Mouse (Mus musculus): ENCODE results near the gene Kcnmb2.

Gene Kcnmb2

GRCm38 (mm10) chr3:32020981-32021380 is 118.7 kb downstream of the Kcnmb2 start:
- DNase-seq, result no peak

- DNase-seq, result no peak
These were observed 127.2 kb downstream of the Kcnmb2 start for GRCm38 (mm10) chr3:32029375-32030050.

GRCm38 (mm10) chr3:32032381-32032780 is 130.1 kb downstream of the Kcnmb2 start:
- DNase-seq, result no peak

- DNase-seq, result no peak
These were observed 141.5 kb downstream of the Kcnmb2 start for GRCm38 (mm10) chr3:32043814-32044213.

GRCm38 (mm10) chr3:32048777-32049176 is 146.5 kb downstream of the Kcnmb2 start:
- no peak for DNase-seq

GRCm38 (mm10) chr3:32052596-32052995 is 150.3 kb downstream of the Kcnmb2 start:
- no peak for DNase-seq

GRCm38 (mm10) chr3:32053610-32054241 is 151.4 kb downstream of the Kcnmb2 start:
- no peak for DNase-seq

- DNase-seq, result no peak
These were observed 157.8 kb downstream of the Kcnmb2 start for GRCm38 (mm10) chr3:32059888-32060656.

GRCm38 (mm10) chr3:32062685-32063084 is 160.4 kb downstream of the Kcnmb2 start:
- DNase-seq, result no peak

- DNase-seq, result no peak
These were observed 161.0 kb downstream of the Kcnmb2 start for GRCm38 (mm10) chr3:32063312-32063711.

- DNase-seq, result no peak
These were observed 165.0 kb downstream of the Kcnmb2 start for GRCm38 (mm10) chr3:32067004-32067935.

- no peak for DNase-seq
These were observed 171.6 kb downstream of the Kcnmb2 start for GRCm38 (mm10) chr3:32073881-32074280.

- no peak for DNase-seq
These were observed 186.5 kb downstream of the Kcnmb2 start for GRCm38 (mm10) chr3:32088762-32089161.

GRCm38 (mm10) chr3:32101391-32101790 is 199.1 kb downstream of the Kcnmb2 start:
- no peak for DNase-seq

GRCm38 (mm10) chr3:32119851-32120250 is 217.5 kb downstream of the Kcnmb2 start:
- no peak for DNase-seq

- no peak for DNase-seq
These were observed 219.4 kb downstream of the Kcnmb2 start for GRCm38 (mm10) chr3:32121731-32122130.

- DNase-seq, result no peak
These were observed 223.1 kb downstream of the Kcnmb2 start for GRCm38 (mm10) chr3:32125431-32125830.

- no peak for DNase-seq
These were observed 226.1 kb downstream of the Kcnmb2 start for GRCm38 (mm10) chr3:32128391-32128790.

GRCm38 (mm10) chr3:32130696-32131095 is 228.4 kb downstream of the Kcnmb2 start:
- DNase-seq, result no peak

- DNase-seq, result no peak
These were observed 230.2 kb downstream of the Kcnmb2 start for GRCm38 (mm10) chr3:32132395-32133004.

GRCm38 (mm10) chr3:32144194-32144593 is 241.9 kb downstream of the Kcnmb2 start:
- DNase-seq, result no peak

- no peak for DNase-seq
These were observed 242.3 kb downstream of the Kcnmb2 start for GRCm38 (mm10) chr3:32144655-32145054.
